Mouse (Mus musculus) cerebellum, adult 2 months (tissue): ENCODE data around the gene Kcnma1.

Source experiments
- CTCF ChIP-seq: fragments of 200-500 bp; IDR thresholded peaks from 2 replicates; pipeline ENCODE4 v1.5.1; 2011; ENCODE audit warnings: low read depth, mild to moderate bottlenecking, control low read depth, low read length, moderate library complexity, borderline replicate concordance; ENCODE audit not compliant: insufficient read depth
- POLR2A ChIP-seq: fragments of 200-500 bp; IDR thresholded peaks from 2 replicates; pipeline ENCODE4 v1.6.1; 2011; ENCODE audit warnings: low read length, control low read depth, borderline replicate concordance; ENCODE audit not compliant: insufficient read depth

GRCm38 (mm10) chr14:23835387-23836111, 178.7 kb downstream of the Kcnma1 start:
- TF ChIP-seq POLR2A = no peak
- TF ChIP-seq CTCF = no peak
